Mouse (Mus musculus): Measurements from ENCODE around the gene Ssbp3. TPM values are rescaled to one million over a fixed set of nuclear protein-coding genes. Genes with fewer than 3 reads are reported as not detected.

The Ssbp3 gene
- polyA plus RNA-seq, 1 experiment: 36.4 TPM

GRCm38 (mm10) chr4:106989226-106989983, 78.9 kb downstream of the Ssbp3 start:
- Histone ChIP-seq H3K4me1 (ENCODE audit: control insufficient read depth, insufficient read depth, insufficient read length, low read length) (peaks cover 4% of the 10 kb centered on the region; the same call in 1 of the 2 replicates), H3K27ac (replicated peaks; ENCODE audit: low read depth, low read length) (no peak overlapping the region), H3K4me3 (ENCODE audit: insufficient read depth, low read depth, low read length) (no peak overlapping the region)

- Histone ChIP-seq H3K4me3 (ENCODE audit: insufficient read depth, low read depth, low read length) (no peak overlapping the region), H3K4me1 (ENCODE audit: control insufficient read depth, insufficient read depth, insufficient read length, low read length) (peaks cover 9% of the 10 kb centered on the region; the same call in 1 of the 2 replicates), H3K27ac (replicated peaks; ENCODE audit: low read depth, low read length) (no peak overlapping the region)
Measured at GRCm38 (mm10) chr4:106993053-106993452, 82.6 kb downstream of the Ssbp3 start.

- H3K4me3 ChIP-seq (ENCODE audit: insufficient read depth, low read depth, low read length): no peak overlapping the region
- peaks cover 9% of the 10 kb centered on the region; the same call in 1 of the 2 replicates for H3K4me1 ChIP-seq (ENCODE audit: control insufficient read depth, insufficient read depth, insufficient read length, low read length)
- no peak overlapping the region for H3K27ac ChIP-seq (replicated peaks; ENCODE audit: low read depth, low read length)
Measured at GRCm38 (mm10) chr4:106994252-106994651, 83.8 kb downstream of the Ssbp3 start.

GRCm38 (mm10) chr4:106995069-106995468, 84.6 kb downstream of the Ssbp3 start:
- H3K27ac ChIP-seq (replicated peaks; ENCODE audit: low read depth, low read length): no peak overlapping the region
- H3K4me3 ChIP-seq (ENCODE audit: insufficient read depth, low read depth, low read length): no peak overlapping the region
- H3K4me1 ChIP-seq (ENCODE audit: control insufficient read depth, insufficient read depth, insufficient read length, low read length): peaks cover 9% of the 10 kb centered on the region; the same call in 1 of the 2 replicates

- Histone ChIP-seq H3K4me1 (ENCODE audit: control insufficient read depth, insufficient read depth, insufficient read length, low read length) (peaks cover 9% of the 10 kb centered on the region; the same call in 1 of the 2 replicates), H3K27ac (replicated peaks; ENCODE audit: low read depth, low read length) (no peak overlapping the region), H3K4me3 (ENCODE audit: insufficient read depth, low read depth, low read length) (no peak overlapping the region)
Measured at GRCm38 (mm10) chr4:106995513-106995912, 85.0 kb downstream of the Ssbp3 start.

GRCm38 (mm10) chr4:106996305-106997076, 86.0 kb downstream of the Ssbp3 start:
- peaks cover 9% of the 10 kb centered on the region; the same call in 1 of the 2 replicates for H3K4me1 ChIP-seq (ENCODE audit: control insufficient read depth, insufficient read depth, insufficient read length, low read length)
- no peak overlapping the region for H3K27ac ChIP-seq (replicated peaks; ENCODE audit: low read depth, low read length)
- H3K4me3 ChIP-seq (ENCODE audit: insufficient read depth, low read depth, low read length): no peak overlapping the region

- Histone ChIP-seq H3K4me3 (ENCODE audit: insufficient read depth, low read depth, low read length) (no peak overlapping the region), H3K27ac (replicated peaks; ENCODE audit: low read depth, low read length) (no peak overlapping the region), H3K4me1 (ENCODE audit: control insufficient read depth, insufficient read depth, insufficient read length, low read length) (peaks cover 22% of the 10 kb centered on the region)
Measured at GRCm38 (mm10) chr4:107001259-107001810, 90.8 kb downstream of the Ssbp3 start.

GRCm38 (mm10) chr4:107001916-107002488, 91.5 kb downstream of the Ssbp3 start:
- Histone ChIP-seq H3K27ac (replicated peaks; ENCODE audit: low read depth, low read length) (no peak overlapping the region), H3K4me3 (ENCODE audit: insufficient read depth, low read depth, low read length) (no peak overlapping the region), H3K4me1 (ENCODE audit: control insufficient read depth, insufficient read depth, insufficient read length, low read length) (peaks cover 16% of the 10 kb centered on the region)

GRCm38 (mm10) chr4:107002517-107003165, 92.1 kb downstream of the Ssbp3 start:
- H3K4me3 ChIP-seq (ENCODE audit: insufficient read depth, low read depth, low read length): no peak overlapping the region
- H3K27ac ChIP-seq (replicated peaks; ENCODE audit: low read depth, low read length): no peak overlapping the region
- H3K4me1 ChIP-seq (ENCODE audit: control insufficient read depth, insufficient read depth, insufficient read length, low read length): peaks cover 16% of the 10 kb centered on the region

GRCm38 (mm10) chr4:107003199-107003598, 92.7 kb downstream of the Ssbp3 start:
- no peak overlapping the region for H3K27ac ChIP-seq (replicated peaks; ENCODE audit: low read depth, low read length)
- no peak overlapping the region for H3K4me3 ChIP-seq (ENCODE audit: insufficient read depth, low read depth, low read length)
- H3K4me1 ChIP-seq (ENCODE audit: control insufficient read depth, insufficient read depth, insufficient read length, low read length): peaks cover 16% of the 10 kb centered on the region

- peaks cover 16% of the 10 kb centered on the region for H3K4me1 ChIP-seq (ENCODE audit: control insufficient read depth, insufficient read depth, insufficient read length, low read length)
Measured at GRCm38 (mm10) chr4:107003786-107004185, 93.3 kb downstream of the Ssbp3 start.

GRCm38 (mm10) chr4:107004346-107004745, 93.8 kb downstream of the Ssbp3 start:
- Histone ChIP-seq H3K4me3 (ENCODE audit: insufficient read depth, low read depth, low read length) (no peak overlapping the region), H3K27ac (replicated peaks; ENCODE audit: low read depth, low read length) (peak overlapping the region; percentile 46), H3K4me1 (ENCODE audit: control insufficient read depth, insufficient read depth, insufficient read length, low read length) (peaks cover 16% of the 10 kb centered on the region)

More at GRCm38 (mm10) chr4:107003786-107004185, 93.3 kb downstream of the Ssbp3 start:
- Histone ChIP-seq H3K4me3 (ENCODE audit: insufficient read depth, low read depth, low read length) (no peak overlapping the region), H3K27ac (replicated peaks; ENCODE audit: low read depth, low read length) (peak overlapping the region; percentile 19; the same call in 1 of the 2 replicates)

- H3K4me3 ChIP-seq (ENCODE audit: insufficient read depth, low read depth, low read length): no peak overlapping the region
Measured at GRCm38 (mm10) chr4:107005166-107005565, 94.7 kb downstream of the Ssbp3 start.

GRCm38 (mm10) chr4:107006229-107006628, 95.7 kb downstream of the Ssbp3 start:
- Histone ChIP-seq H3K4me3 (ENCODE audit: insufficient read depth, low read depth, low read length) (no peak overlapping the region), H3K27ac (replicated peaks; ENCODE audit: low read depth, low read length) (no peak overlapping the region), H3K4me1 (ENCODE audit: control insufficient read depth, insufficient read depth, insufficient read length, low read length) (peaks cover 16% of the 10 kb centered on the region)

More at GRCm38 (mm10) chr4:107005166-107005565, 94.7 kb downstream of the Ssbp3 start:
- Histone ChIP-seq H3K27ac (replicated peaks; ENCODE audit: low read depth, low read length) (peak overlapping the region; percentile 46; the same call in 1 of the 2 replicates), H3K4me1 (ENCODE audit: control insufficient read depth, insufficient read depth, insufficient read length, low read length) (peaks cover 16% of the 10 kb centered on the region)
